Comparison of ENCODE assay signal across 11 mouse cellular contexts in the genomic region with DNA sequence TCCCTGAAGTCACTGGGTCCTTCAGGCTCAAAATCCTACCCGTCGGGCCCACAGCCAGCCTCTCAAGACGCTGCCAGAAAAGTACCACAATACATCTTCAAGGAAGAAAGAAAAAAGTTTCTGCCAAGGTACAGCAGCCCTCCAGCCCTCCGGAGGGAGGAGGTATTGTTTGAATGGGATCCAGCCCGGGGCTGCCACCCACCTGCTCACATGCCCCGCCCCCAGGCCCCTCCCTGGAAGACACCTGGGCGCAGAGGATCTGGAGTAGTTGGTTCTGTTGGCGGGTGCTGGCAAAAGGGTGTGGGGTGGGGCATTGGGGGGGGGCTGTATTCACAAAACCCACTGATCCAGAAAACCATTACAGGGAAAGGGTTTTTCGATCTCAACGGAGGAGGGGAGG. TPM values are rescaled to one million over a fixed set of nuclear protein-coding genes. Genes with fewer than 3 reads are reported as not detected.
DNase-seq lines count a peak whose midpoint lies in the region; ATAC-seq and TF ChIP-seq lines count a peak whose summit lies in the region.
"Had no signal": no experiment of that assay in that cellular context is flagged by ENCODE, and none has a peak within 500 bp of the region (broad histone marks: within the 10 kb centered on the region; RNA-seq: fewer than 3 reads in every experiment).

No protein-coding gene starts in this region.

- H3K4me3 ChIP-seq in limb, embryonic 14.5 days (replicated peaks; ENCODE audit: low read length), result 0 out of 2 replicates have a peak overlapping the region, but pooled peaks have one; percentile 11

- H3K4me1 ChIP-seq in limb, embryonic 14.5 days (ENCODE audit: control insufficient read depth, insufficient read depth, low read length), result peaks cover 7% of the 10 kb centered on the region; the same call in 1 of the 2 replicates

- H3K27ac ChIP-seq in limb, embryonic 14.5 days (replicated peaks; ENCODE audit: low read depth, low read length), result no peak overlapping the region

- 0 out of 2 replicates have a peak overlapping the region, but pooled peaks have one; percentile 25 for H3K9ac ChIP-seq in limb, embryonic 14.5 days (ENCODE audit: low read depth, low read length, severe bottlenecking)

- peaks cover 17% of the 10 kb centered on the region; the same call in 1 of the 2 replicates for H3K9me3 ChIP-seq in limb, embryonic 14.5 days (ENCODE audit: control insufficient read depth, low read length)

- peak overlapping the region; percentile 40 for H3K4me2 ChIP-seq in limb, embryonic 14.5 days (replicated peaks; ENCODE audit: low read depth, low read length, severe bottlenecking)

- no peaks in the 10 kb centered on the region for H3K36me3 ChIP-seq in limb, embryonic 14.5 days (ENCODE audit: control insufficient read depth, insufficient read depth, low read length)

- 7% methylated on average over 10 of the region's 10 CpGs for WGBS in limb, embryonic 14.5 days

- peak; percentile 44; the same call in 1 of the 2 replicates for ATAC-seq in limb, embryonic 14.5 days (ENCODE audit: low FRiP score, low read depth)

- DNase-seq in cerebellum, postnatal 10 days, result peak; percentile 21 to 28
- no peak for DNase-seq in cerebellum, adult 9-11 months
- peak; percentile 3 for DNase-seq in lung, postnatal 10 days
- no peak for DNase-seq in lung, postnatal 25 days (ENCODE audit: low spot score)
- no peak for DNase-seq in limb, embryonic 14.5 days (ENCODE audit: low spot score)
- peak; percentile 54 for DNase-seq in ovary, postnatal 36 days (ENCODE audit: low spot score)
- DNase-seq in heart, adult 8-10 months (ENCODE audit: low spot score), result no peak
- no peak for DNase-seq in layer of hippocampus, postnatal 25 days (ENCODE audit: extremely low spot score in 1 of 2, low spot score in 1 of 2)
- DNase-seq: adrenal gland, postnatal 36 days; liver had no signal

- TF ChIP-seq POLR2A in limb, embryonic 14.5 days (IDR thresholded peaks at IDR 0.05; ENCODE audit: borderline replicate concordance, extremely low read depth, insufficient read depth, insufficient read length), result no peak

- H3K27me3 ChIP-seq in limb, embryonic 14.5 days (ENCODE audit: control insufficient read depth, insufficient read depth, low read length), result no peaks in the 10 kb centered on the region

RNA-seq across cellular contexts. Expression of a gene that starts 18.1 kb away (rescaled TPM):
- polyA plus RNA-seq in limb, embryonic 14.5 days (2012; rRNA removed), result 0.01 and 0.03 TPM in 2 replicates
- not detected in 2 replicates for polyA plus RNA-seq in limb, embryonic 14.5 days (2014; fragmentation: Nextera tagmentation; extraction: Ambion mirVana)
- not detected for total RNA-seq in heart, adult 8-10 months (2022)
- total RNA-seq in layer of hippocampus, postnatal 25 days (2021), result under 1 TPM; 0.10 to 0.14 TPM
- total RNA-seq: adrenal gland, postnatal 36 days; hematopoietic stem cell, adult 5-6 weeks had no signal

Comparison
In these comparisons a context has a peak if more than half of its experiments do, and no peak if none do; other contexts are left out.
1. DNase-seq: peak in cerebellum, postnatal 10 days (2 of 2), lung, postnatal 10 days (single experiment) and ovary, postnatal 36 days (single experiment); none in cerebellum, adult 9-11 months (single experiment), lung, postnatal 25 days (single experiment), limb, embryonic 14.5 days (single experiment), heart, adult 8-10 months (single experiment) and layer of hippocampus, postnatal 25 days (0 of 2).